Mouse (Mus musculus) intestine, embryonic 15.5 days (tissue): ENCODE data around the gene Tln2. TPM values are rescaled to one million over a fixed set of nuclear protein-coding genes. Genes with fewer than 3 reads are reported as not detected.

Source experiments
- ATAC-seq: fragments of 200-750 bp; cut with Nextera tagmentation; 2 replicates; pipeline ENCODE4 v1.8.0; 2017; ENCODE audit warnings: moderate TSS enrichment, moderate library complexity
- H3K27ac ChIP-seq: fragments of 300-500 bp; sonication (generic); 2 replicates; pipeline ENCODE4 v1.5.1; 2015; ENCODE audit warnings: mild to moderate bottlenecking, inconsistent platforms
- H3K27me3 ChIP-seq: fragments of 300-500 bp; sonication (generic); replicated peaks from 2 replicates; pipeline ENCODE4 v1.6.1; 2015; ENCODE audit warnings: inconsistent platforms
- H3K36me3 ChIP-seq: fragments of 300-500 bp; sonication (generic); 2 replicates; pipeline ENCODE4 v1.6.1; 2015; ENCODE audit warnings: inconsistent platforms
- H3K4me1 ChIP-seq: fragments of 300-500 bp; sonication (generic); replicated peaks from 2 replicates; pipeline ENCODE4 v1.6.1; 2015; ENCODE audit warnings: inconsistent platforms
- H3K4me2 ChIP-seq: fragments of 300-500 bp; sonication (generic); replicated peaks from 2 replicates; pipeline ENCODE4 v1.6.1; 2015; ENCODE audit warnings: mild to moderate bottlenecking, inconsistent platforms
- H3K4me3 ChIP-seq: fragments of 300-500 bp; sonication (generic); replicated peaks from 2 replicates; pipeline ENCODE4 v1.5.1; 2015; ENCODE audit warnings: inconsistent platforms
- H3K9ac ChIP-seq: fragments of 300-500 bp; sonication (generic); 2 replicates; pipeline ENCODE4 v1.6.1; 2015; ENCODE audit warnings: inconsistent platforms
- H3K9me3 ChIP-seq: fragments of 300-500 bp; sonication (generic); 2 replicates; pipeline ENCODE4 v1.6.1; 2016; ENCODE audit warnings: inconsistent platforms
- WGBS: fragments of 180-500 bp; shearing (Covaris S2); methylation state at CpG from one replicate; pipeline ENCODE4 v1.1.7; 2015; 5-methylcytosine and 5-hydroxymethylcytosine counted together
- polyA plus RNA-seq: library from polyadenylated mRNA; unstranded; fragments of >200 nt; fragmentation: Nextera tagmentation; extraction: Ambion mirVana; gene quantifications from 2 replicates; pipeline ENCODE4 v1.2.1, GENCODE M21; 2015

The Tln2 gene
- polyA plus RNA-seq, 1 experiment from 2014 or later, result 28.0 TPM

GRCm38 (mm10) chr9:67245265-67245664, 314.2 kb downstream of the Tln2 start:
- H3K4me2 ChIP-seq, result no peak overlapping the region
- no peak for ATAC-seq
- 92% methylated on average over 2 of the region's 2 CpGs for WGBS

DNA sequence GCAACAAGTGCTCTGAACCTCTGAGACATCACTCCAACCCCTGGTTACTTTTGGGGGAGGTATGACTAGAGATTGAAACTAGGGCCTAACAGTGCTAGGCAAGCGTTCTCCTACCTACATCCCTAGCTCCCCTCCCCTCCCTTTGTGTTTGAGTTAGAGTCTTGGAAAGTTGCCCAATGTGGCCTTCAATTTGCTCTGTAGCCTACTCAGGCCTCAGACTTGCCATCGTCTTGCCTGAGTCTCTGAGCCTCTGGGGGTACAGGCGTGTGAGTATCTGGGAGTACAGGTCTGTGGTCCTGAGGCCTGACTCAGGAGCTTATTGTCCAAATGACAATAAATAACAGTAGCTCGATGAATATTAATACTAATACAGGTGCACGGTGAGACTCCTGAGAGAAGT, 317.8 kb downstream of the Tln2 start:
- Histone ChIP-seq H3K9me3 (no peaks in the 10 kb centered on the region), H3K27me3 (no peaks in the 10 kb centered on the region), H3K27ac (no peak overlapping the region), H3K9ac (no peak overlapping the region), H3K4me2 (no peak overlapping the region), H3K36me3 (peaks cover 3% of the 10 kb centered on the region), H3K4me1 (peaks cover 3% of the 10 kb centered on the region; the same call in 1 of the 2 replicates), H3K4me3 (no peak overlapping the region)
- no peak for ATAC-seq
- WGBS, result 84% methylated on average over 5 of the region's 5 CpGs

More at GRCm38 (mm10) chr9:67245265-67245664, 314.2 kb downstream of the Tln2 start:
- Histone ChIP-seq H3K9me3 (no peaks in the 10 kb centered on the region), H3K4me3 (no peak overlapping the region), H3K36me3 (peaks cover 3% of the 10 kb centered on the region; the same call in 1 of the 2 replicates), H3K27me3 (no peaks in the 10 kb centered on the region), H3K4me1 (no peaks in the 10 kb centered on the region), H3K27ac (no peak overlapping the region), H3K9ac (no peak overlapping the region)

DNA sequence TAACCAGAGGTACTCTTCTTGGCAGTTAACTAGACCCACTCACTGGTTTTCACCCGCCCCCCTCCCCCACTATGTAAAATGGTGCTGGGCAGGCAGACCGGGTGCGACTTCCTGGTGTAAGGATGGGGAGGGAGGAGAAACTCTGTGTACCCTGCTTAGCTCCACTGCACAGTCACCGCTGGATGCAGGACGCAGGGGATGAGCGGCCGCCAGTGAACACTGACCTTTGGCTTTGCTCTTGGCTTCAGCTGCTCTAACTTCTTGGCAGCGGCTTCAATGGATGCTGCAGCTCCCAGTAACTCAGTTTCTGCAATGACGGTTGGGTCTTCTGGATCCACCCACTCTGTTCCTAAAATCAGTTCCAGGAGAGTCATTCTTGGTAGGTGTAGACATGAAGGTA, 319.0 kb downstream of the Tln2 start:
- ATAC-seq, result no peak
- WGBS, result 80% methylated on average over 9 of the region's 9 CpGs

DNA sequence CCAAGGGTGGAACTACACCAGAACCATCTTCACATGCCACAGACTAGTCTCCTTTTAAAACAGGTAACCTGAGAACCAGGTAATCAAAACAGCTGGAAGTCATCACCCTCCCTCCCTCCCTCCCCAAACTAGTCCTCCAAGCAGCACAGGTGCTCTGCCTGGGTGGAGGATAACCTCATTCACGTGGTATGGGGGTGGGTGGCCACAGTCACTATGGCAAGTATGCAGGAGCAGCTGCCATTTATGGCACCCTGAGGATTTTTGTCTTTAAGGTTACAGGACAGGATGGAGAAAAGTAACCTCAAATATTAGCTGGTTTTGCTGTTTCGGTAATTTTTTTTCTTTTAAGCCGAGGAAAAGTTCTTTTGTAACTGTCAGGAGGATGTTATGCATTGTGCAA, 322.5 kb downstream of the Tln2 start:
- Histone ChIP-seq H3K4me3 (no peak overlapping the region), H3K4me2 (no peak overlapping the region), H3K9ac (no peak overlapping the region), H3K27me3 (no peaks in the 10 kb centered on the region), H3K36me3 (peaks cover 3% of the 10 kb centered on the region), H3K4me1 (peaks cover 15% of the 10 kb centered on the region; the same call in 1 of the 2 replicates), H3K27ac (no peak overlapping the region), H3K9me3 (no peaks in the 10 kb centered on the region)
- 59% methylated on average over 3 of the region's 3 CpGs for WGBS
- no peak for ATAC-seq

More for the DNA sequence above, 319.0 kb downstream of the Tln2 start:
- peaks cover 6% of the 10 kb centered on the region; the same call in 1 of the 2 replicates for H3K4me1 ChIP-seq
- H3K9ac ChIP-seq, result no peak overlapping the region
- peaks cover 3% of the 10 kb centered on the region for H3K36me3 ChIP-seq
- no peak overlapping the region for H3K4me2 ChIP-seq
- no peak overlapping the region for H3K4me3 ChIP-seq
- H3K27ac ChIP-seq, result no peak overlapping the region
- H3K27me3 ChIP-seq, result no peaks in the 10 kb centered on the region
- H3K9me3 ChIP-seq, result no peaks in the 10 kb centered on the region

DNA sequence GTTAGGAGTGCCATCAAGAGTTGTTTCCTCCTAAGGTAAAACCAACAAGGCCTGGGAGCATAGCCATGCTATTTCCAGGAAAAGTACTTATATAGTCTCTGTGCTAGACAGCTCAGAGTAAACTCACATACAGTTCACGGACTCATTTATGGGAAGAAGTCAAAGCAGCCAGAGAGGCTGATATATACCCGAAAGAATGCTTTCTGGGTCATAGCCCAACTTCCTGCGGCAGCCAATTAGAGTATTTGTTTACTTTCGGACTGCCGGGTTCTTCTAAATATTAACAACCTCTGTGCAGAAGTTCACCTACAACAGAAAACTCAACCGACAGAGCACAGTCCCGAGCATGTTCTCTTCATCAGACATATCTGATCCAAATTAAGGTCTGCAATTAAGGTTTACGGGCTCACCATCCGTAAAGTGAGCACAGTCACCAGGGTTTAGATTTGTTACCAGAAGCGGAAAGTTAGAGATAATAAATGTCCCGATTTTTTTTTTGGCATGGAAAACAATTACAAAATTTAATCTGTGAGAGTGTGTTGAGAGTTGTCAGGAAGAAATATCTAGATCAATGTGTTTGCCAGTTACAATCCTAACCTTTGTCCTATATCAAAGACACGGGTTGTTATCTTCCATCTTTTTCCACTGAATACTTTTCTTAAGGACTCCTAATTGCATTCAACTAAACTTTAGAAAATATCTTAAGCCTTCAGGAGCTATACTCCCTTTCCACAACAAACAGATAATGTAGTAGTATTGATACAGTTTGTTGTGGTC, 323.9 kb downstream of the Tln2 start:
- Histone ChIP-seq H3K4me1 (peaks cover 15% of the 10 kb centered on the region; the same call in 1 of the 2 replicates), H3K27ac (peak overlapping the region; percentile 79), H3K36me3 (peaks cover 3% of the 10 kb centered on the region), H3K27me3 (no peaks in the 10 kb centered on the region), H3K4me2 (no peak overlapping the region), H3K9me3 (no peaks in the 10 kb centered on the region), H3K4me3 (no peak overlapping the region), H3K9ac (no peak overlapping the region)
- 21% methylated on average over 12 of the region's 12 CpGs for WGBS
- peak; percentile 84 for ATAC-seq

DNA sequence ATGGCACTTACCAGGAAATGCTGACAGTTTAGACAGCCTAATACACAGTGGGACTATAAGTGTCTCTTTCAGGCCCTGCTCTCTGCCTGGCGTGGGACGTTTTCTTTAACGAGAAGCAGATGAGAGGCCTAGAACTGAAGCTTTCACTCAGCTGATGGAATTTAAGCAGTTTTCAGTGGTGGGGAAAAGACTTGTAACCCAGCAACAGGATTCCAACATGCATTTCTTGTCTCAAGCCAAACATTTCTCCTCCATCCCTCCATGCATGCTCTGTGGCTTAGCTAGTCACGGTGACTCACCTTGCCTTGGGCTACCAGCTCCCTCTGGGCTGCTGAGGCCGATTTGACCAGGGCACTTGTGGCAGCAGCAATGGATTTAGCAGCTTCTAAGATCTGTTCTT, 330.5 kb downstream of the Tln2 start:
- no peak overlapping the region for H3K9ac ChIP-seq
- no peaks in the 10 kb centered on the region for H3K4me1 ChIP-seq
- H3K4me2 ChIP-seq, result no peak overlapping the region
- H3K36me3 ChIP-seq, result 0 out of 2 replicates have a peak, but pooled peaks cover 8% of the 10 kb centered on the region
- no peak for ATAC-seq
- no peak overlapping the region for H3K27ac ChIP-seq
- no peaks in the 10 kb centered on the region for H3K9me3 ChIP-seq
- H3K4me3 ChIP-seq, result no peak overlapping the region
- 80% methylated on average over 5 of the region's 5 CpGs for WGBS
- H3K27me3 ChIP-seq, result no peaks in the 10 kb centered on the region

- no peaks in the 10 kb centered on the region for H3K36me3 ChIP-seq
- no peaks in the 10 kb centered on the region for H3K27me3 ChIP-seq
- H3K9ac ChIP-seq, result no peak overlapping the region
- H3K4me1 ChIP-seq, result no peaks in the 10 kb centered on the region
- H3K4me3 ChIP-seq, result no peak overlapping the region
- 56% methylated on average over 3 of the region's 3 CpGs for WGBS
- H3K27ac ChIP-seq, result no peak overlapping the region
- no peak overlapping the region for H3K4me2 ChIP-seq
- no peak for ATAC-seq
- no peaks in the 10 kb centered on the region for H3K9me3 ChIP-seq
Observed at GRCm38 (mm10) chr9:67220388-67220787, 339.1 kb downstream of the Tln2 start.

DNA sequence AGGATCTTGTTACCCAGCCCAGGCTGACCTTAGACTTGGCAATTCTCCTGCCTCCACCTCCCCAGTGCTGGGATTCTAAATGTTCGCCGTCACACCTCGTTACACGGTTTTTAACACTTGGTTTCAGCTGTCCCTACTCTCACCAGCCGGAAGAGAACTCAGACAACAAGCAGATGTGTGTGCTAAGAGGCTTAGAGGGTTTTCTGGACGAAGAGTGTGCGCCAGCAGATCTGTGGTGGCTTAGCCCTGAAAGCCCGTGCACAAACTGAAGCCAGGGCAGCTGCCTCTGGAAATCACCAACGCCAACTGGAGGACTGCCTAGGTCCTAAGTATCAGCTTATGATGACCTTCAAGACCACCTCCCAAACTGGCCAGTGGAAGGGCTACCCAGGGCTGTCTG, 341.5 kb downstream of the Tln2 start:
- Histone ChIP-seq H3K36me3 (no peaks in the 10 kb centered on the region), H3K9ac (no peak overlapping the region), H3K9me3 (no peaks in the 10 kb centered on the region), H3K4me2 (no peak overlapping the region), H3K4me1 (peaks cover 3% of the 10 kb centered on the region; the same call in 1 of the 2 replicates), H3K27ac (no peak overlapping the region), H3K4me3 (no peak overlapping the region), H3K27me3 (no peaks in the 10 kb centered on the region)
- WGBS, result 80% methylated on average over 9 of the region's 9 CpGs
- no peak for ATAC-seq

GRCm38 (mm10) chr9:67214191-67214985, 345.1 kb downstream of the Tln2 start:
- whole genome bisulfite sequencing, result 66% methylated on average over 3 of the region's 3 CpGs
- H3K9me3 ChIP-seq, result no peaks in the 10 kb centered on the region
- no peaks in the 10 kb centered on the region for H3K36me3 ChIP-seq
- no peaks in the 10 kb centered on the region for H3K27me3 ChIP-seq
- H3K9ac ChIP-seq, result no peak overlapping the region
- H3K4me2 ChIP-seq, result no peak overlapping the region
- H3K4me1 ChIP-seq, result peaks cover 3% of the 10 kb centered on the region; the same call in 1 of the 2 replicates
- no peak overlapping the region for H3K27ac ChIP-seq
- ATAC-seq, result no peak
- no peak overlapping the region for H3K4me3 ChIP-seq

DNA sequence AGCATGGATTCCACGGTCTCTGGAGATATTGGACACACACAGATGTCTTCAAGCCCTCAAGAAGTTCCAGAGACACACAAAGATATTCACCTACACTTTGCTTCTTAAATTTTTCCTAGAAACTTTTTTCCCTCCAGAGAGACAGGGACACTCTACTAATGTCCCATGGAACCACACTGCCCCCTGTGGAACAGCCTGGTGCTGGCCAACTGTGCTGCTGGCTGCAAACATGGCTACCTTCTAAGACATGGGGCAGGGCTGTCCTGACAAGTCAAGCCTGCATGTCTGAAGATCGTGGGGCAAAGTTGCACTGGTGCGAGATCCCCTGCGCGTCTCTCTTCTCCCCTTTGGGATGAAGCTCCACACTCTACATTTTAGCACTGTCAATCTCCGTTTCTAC, 346.2 kb downstream of the Tln2 start:
- Histone ChIP-seq H3K27me3 (no peaks in the 10 kb centered on the region), H3K9ac (no peak overlapping the region), H3K9me3 (no peaks in the 10 kb centered on the region), H3K27ac (no peak overlapping the region), H3K36me3 (no peaks in the 10 kb centered on the region), H3K4me1 (peaks cover 3% of the 10 kb centered on the region; the same call in 1 of the 2 replicates), H3K4me3 (no peak overlapping the region), H3K4me2 (0 out of 2 replicates have a peak overlapping the region, but pooled peaks have one; percentile 3)
- peak; percentile 90 for ATAC-seq
- 59% methylated on average over 6 of the region's 6 CpGs for WGBS

- Histone ChIP-seq H3K36me3 (no peaks in the 10 kb centered on the region), H3K4me2 (no peak overlapping the region), H3K27me3 (no peaks in the 10 kb centered on the region), H3K27ac (no peak overlapping the region), H3K4me1 (peaks cover 3% of the 10 kb centered on the region; the same call in 1 of the 2 replicates), H3K9me3 (no peaks in the 10 kb centered on the region), H3K9ac (no peak overlapping the region), H3K4me3 (no peak overlapping the region)
- WGBS, result 94% methylated on average over 4 of the region's 4 CpGs
- ATAC-seq, result no peak
Observed at GRCm38 (mm10) chr9:67211220-67211619, 348.3 kb downstream of the Tln2 start.

- Histone ChIP-seq H3K4me1 (no peaks in the 10 kb centered on the region), H3K36me3 (no peaks in the 10 kb centered on the region), H3K4me2 (no peak overlapping the region), H3K9me3 (no peaks in the 10 kb centered on the region), H3K27me3 (no peaks in the 10 kb centered on the region), H3K27ac (no peak overlapping the region), H3K4me3 (no peak overlapping the region), H3K9ac (no peak overlapping the region)
- ATAC-seq, result no peak
- 93% methylated on average over 9 of the region's 9 CpGs for WGBS
Observed at GRCm38 (mm10) chr9:67209451-67209850, 350.1 kb downstream of the Tln2 start.
